Mouse (Mus musculus): ENCODE data around the gene Nt5dc1. TPM values are rescaled to one million over a fixed set of nuclear protein-coding genes. Genes with fewer than 3 reads are reported as not detected.

The Nt5dc1 gene
- polyA plus RNA-seq, 1 experiment from 2014 or later, result 5.8 TPM

DNA sequence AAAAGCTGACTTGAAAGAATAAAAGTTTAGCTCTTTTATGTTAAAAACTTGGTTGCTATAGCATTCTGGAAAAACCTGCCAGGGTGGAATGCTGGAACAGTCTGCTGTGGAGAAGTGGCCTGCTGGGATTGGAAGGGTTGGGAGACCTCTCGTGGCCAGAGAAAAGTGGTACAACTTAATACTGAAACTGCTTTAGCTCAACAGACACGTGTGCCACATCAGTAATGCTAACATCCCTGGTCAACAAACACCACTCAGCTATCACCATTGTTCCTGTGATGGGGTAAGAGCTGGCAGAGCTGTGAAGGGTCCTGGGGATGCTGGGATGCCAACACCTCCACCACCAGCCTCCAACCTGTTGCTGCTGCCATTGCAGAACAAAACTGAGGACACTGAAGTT, 90.0 kb downstream of the Nt5dc1 start:
- no peak overlapping the region for H3K27ac ChIP-seq (ENCODE audit: low read depth, low read length)
- no peaks in the 10 kb centered on the region for H3K27me3 ChIP-seq (ENCODE audit: control insufficient read depth, insufficient read depth, low read length)
- no peaks in the 10 kb centered on the region for H3K9me3 ChIP-seq (ENCODE audit: control insufficient read depth, low read length)
- H3K4me1 ChIP-seq (replicated peaks; ENCODE audit: control insufficient read depth, insufficient read depth, low read length), result no peaks in the 10 kb centered on the region
- DNase-seq (ENCODE audit: low spot score), result peak; percentile 68
- ATAC-seq (ENCODE audit: low FRiP score), result peak; percentile 78
- H3K9ac ChIP-seq (ENCODE audit: low read depth, low read length), result no peak overlapping the region
- no peaks in the 10 kb centered on the region for H3K36me3 ChIP-seq (ENCODE audit: control insufficient read depth, insufficient read depth, low read length)
- no peak overlapping the region for H3K4me3 ChIP-seq (ENCODE audit: low read depth, low read length)
- H3K4me2 ChIP-seq (replicated peaks; ENCODE audit: low read depth, low read length), result no peak overlapping the region
- 2% methylated on average over 2 of the region's 2 CpGs for WGBS

DNA sequence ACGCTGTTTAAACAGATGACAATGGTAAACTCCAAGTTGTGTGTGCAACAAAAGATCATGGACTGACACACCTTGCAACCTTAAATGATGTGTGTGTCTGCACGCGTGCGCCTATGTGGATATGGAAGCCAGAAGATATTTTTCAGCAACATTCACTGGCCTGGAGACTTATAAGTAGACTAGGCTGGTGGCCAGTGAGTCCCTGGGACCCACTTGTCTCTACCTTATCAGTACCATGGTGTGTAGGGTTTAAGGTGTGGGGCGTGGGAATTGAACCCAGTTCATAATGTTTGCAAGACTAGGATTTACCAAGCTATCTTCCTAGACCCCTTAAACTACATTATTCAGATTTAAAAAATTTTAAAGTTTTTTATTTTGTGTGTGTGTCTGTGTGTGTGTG, 91.2 kb downstream of the Nt5dc1 start:
- Histone ChIP-seq H3K9me3 (ENCODE audit: control insufficient read depth, low read length) (no peaks in the 10 kb centered on the region), H3K36me3 (ENCODE audit: control insufficient read depth, insufficient read depth, low read length) (no peaks in the 10 kb centered on the region), H3K4me2 (replicated peaks; ENCODE audit: low read depth, low read length) (no peak overlapping the region), H3K27me3 (ENCODE audit: control insufficient read depth, insufficient read depth, low read length) (no peaks in the 10 kb centered on the region), H3K4me3 (ENCODE audit: low read depth, low read length) (no peak overlapping the region), H3K27ac (ENCODE audit: low read depth, low read length) (no peak overlapping the region), H3K4me1 (replicated peaks; ENCODE audit: control insufficient read depth, insufficient read depth, low read length) (no peaks in the 10 kb centered on the region), H3K9ac (ENCODE audit: low read depth, low read length) (no peak overlapping the region)
- 62% methylated on average over 5 of the region's 5 CpGs for WGBS
- no peak for DNase-seq (ENCODE audit: low spot score)
- ATAC-seq (ENCODE audit: low FRiP score), result no peak

DNA sequence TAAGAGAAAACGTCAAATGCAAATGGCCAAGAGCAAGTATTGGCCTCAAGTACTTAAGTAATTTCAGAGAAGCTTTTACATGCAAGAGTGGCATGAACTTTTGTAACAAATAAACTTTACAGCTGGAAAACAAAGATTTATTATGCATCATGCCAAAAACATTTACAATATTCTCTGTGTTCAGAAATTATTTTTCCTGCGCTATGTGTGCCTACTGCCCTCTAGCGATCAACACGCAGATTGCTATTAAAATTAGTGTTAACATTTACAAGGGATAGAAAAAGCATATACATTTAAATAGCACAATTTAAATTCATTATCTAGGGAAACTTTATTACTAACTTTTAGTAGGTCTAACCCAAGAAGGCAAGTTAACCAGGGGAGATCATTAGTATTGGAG, 91.7 kb downstream of the Nt5dc1 start:
- H3K27me3 ChIP-seq (ENCODE audit: control insufficient read depth, insufficient read depth, low read length), result no peaks in the 10 kb centered on the region
- H3K27ac ChIP-seq (ENCODE audit: low read depth, low read length), result no peak overlapping the region
- H3K4me1 ChIP-seq (replicated peaks; ENCODE audit: control insufficient read depth, insufficient read depth, low read length), result no peaks in the 10 kb centered on the region
- H3K4me2 ChIP-seq (replicated peaks; ENCODE audit: low read depth, low read length), result no peak overlapping the region
- no peaks in the 10 kb centered on the region for H3K9me3 ChIP-seq (ENCODE audit: control insufficient read depth, low read length)
- 30% methylated on average over 4 of the region's 4 CpGs for WGBS
- ATAC-seq (ENCODE audit: low FRiP score) (no peak), DNase-seq (ENCODE audit: low spot score) (peak; percentile 44)
- H3K4me3 ChIP-seq (ENCODE audit: low read depth, low read length), result no peak overlapping the region
- H3K9ac ChIP-seq (ENCODE audit: low read depth, low read length), result no peak overlapping the region
- no peaks in the 10 kb centered on the region for H3K36me3 ChIP-seq (ENCODE audit: control insufficient read depth, insufficient read depth, low read length)

DNA sequence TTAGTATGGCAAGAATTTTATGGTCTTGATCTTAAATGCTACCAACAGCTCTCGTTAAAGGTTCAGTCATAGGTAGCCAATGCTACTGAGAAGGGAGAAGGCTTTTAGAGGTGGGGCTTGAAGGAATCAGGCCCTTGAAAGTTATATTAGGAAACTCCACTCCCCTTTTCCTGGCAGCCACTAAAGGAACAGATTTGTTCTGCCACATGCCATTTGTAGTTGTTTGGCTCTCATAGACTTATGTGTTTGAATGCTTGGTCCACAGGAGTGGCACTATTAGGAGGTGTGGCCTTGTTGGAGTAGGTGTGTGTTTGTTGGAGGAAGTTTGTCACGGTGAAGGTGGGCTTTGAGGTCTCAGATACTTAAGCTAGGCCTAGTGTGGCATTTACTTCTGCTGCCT, 97.5 kb downstream of the Nt5dc1 start:
- 0 out of 2 replicates have a peak, but pooled peaks cover 6% of the 10 kb centered on the region for H3K4me1 ChIP-seq (replicated peaks; ENCODE audit: control insufficient read depth, insufficient read depth, low read length)
- no peaks in the 10 kb centered on the region for H3K9me3 ChIP-seq (ENCODE audit: control insufficient read depth, low read length)
- no peaks in the 10 kb centered on the region for H3K36me3 ChIP-seq (ENCODE audit: control insufficient read depth, insufficient read depth, low read length)
- H3K9ac ChIP-seq (ENCODE audit: low read depth, low read length), result no peak overlapping the region
- H3K4me3 ChIP-seq (ENCODE audit: low read depth, low read length), result no peak overlapping the region
- no peaks in the 10 kb centered on the region for H3K27me3 ChIP-seq (ENCODE audit: control insufficient read depth, insufficient read depth, low read length)
- DNase-seq (ENCODE audit: low spot score) (no peak), ATAC-seq (ENCODE audit: low FRiP score) (no peak)
- H3K4me2 ChIP-seq (replicated peaks; ENCODE audit: low read depth, low read length), result no peak overlapping the region
- 93% methylated on average over 2 of the region's 2 CpGs for WGBS
- H3K27ac ChIP-seq (ENCODE audit: low read depth, low read length), result no peak overlapping the region

DNA sequence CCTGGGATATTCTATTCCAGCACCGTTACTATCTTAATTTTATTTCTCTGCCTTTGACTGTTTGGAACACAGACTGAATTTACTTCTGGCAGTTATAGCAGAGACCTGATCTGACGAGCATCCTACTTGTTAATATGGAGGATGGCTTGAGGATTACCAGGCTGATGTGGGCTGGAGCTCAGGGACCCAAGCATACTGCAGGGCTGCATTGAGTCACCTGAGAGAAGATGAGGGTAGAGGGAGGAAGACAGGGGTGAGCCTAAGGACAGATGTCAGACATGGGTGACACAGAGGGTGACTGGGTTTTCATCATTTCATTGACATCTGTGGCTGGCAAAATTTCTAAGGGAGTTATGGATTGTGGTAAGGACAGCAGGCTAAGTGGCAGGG, 101.1 kb downstream of the Nt5dc1 start:
- 0 out of 2 replicates have a peak, but pooled peaks cover 6% of the 10 kb centered on the region for H3K4me1 ChIP-seq (replicated peaks; ENCODE audit: control insufficient read depth, insufficient read depth, low read length)
- peak overlapping the region; percentile 25 for H3K4me2 ChIP-seq (replicated peaks; ENCODE audit: low read depth, low read length)
- DNase-seq (ENCODE audit: low spot score) (no peak), ATAC-seq (ENCODE audit: low FRiP score) (peak; percentile 72)
- no peaks in the 10 kb centered on the region for H3K27me3 ChIP-seq (ENCODE audit: control insufficient read depth, insufficient read depth, low read length)
- H3K4me3 ChIP-seq (ENCODE audit: low read depth, low read length), result no peak overlapping the region
- 15% methylated on average over 2 of the region's 2 CpGs for WGBS
- H3K27ac ChIP-seq (ENCODE audit: low read depth, low read length), result peak overlapping the region; percentile 89
- H3K9ac ChIP-seq (ENCODE audit: low read depth, low read length), result no peak overlapping the region
- no peaks in the 10 kb centered on the region for H3K9me3 ChIP-seq (ENCODE audit: control insufficient read depth, low read length)
- no peaks in the 10 kb centered on the region for H3K36me3 ChIP-seq (ENCODE audit: control insufficient read depth, insufficient read depth, low read length)

DNA sequence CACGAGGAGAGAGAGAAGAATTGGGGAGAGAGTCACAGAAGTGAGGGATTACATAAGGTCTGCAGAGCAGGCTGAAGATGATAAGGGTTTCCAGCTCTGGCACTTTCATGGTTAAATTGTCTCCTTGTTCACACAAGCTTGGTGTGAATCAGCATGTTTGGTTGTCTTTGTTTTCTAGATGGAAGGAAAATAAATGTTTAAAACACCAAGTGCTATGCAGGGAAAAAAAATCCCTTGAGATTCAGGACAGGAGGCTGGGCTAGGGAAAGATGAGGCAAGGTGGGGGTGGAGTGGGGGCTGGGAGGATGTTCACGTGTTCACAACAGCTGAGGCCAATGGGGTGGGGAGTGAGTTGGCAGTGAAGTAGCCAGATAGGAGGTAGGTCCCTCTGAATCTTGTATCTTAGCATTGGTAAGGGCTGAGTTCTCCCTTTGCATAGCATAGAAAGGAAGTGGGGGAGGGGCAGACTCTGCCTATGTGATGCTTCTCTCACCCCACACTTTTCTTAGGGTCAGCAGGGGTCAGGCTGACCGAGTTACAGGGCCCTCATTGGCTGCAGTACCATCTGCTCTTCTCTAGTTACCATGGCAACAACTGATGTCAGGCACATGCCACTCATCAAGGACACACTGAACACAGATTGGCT, 101.7 kb downstream of the Nt5dc1 start:
- Histone ChIP-seq H3K27me3 (ENCODE audit: control insufficient read depth, insufficient read depth, low read length) (no peaks in the 10 kb centered on the region), H3K27ac (ENCODE audit: low read depth, low read length) (peak overlapping the region; percentile 89), H3K9ac (ENCODE audit: low read depth, low read length) (peak overlapping the region; percentile 23; the same call in 1 of the 2 replicates), H3K4me1 (replicated peaks; ENCODE audit: control insufficient read depth, insufficient read depth, low read length) (0 out of 2 replicates have a peak, but pooled peaks cover 6% of the 10 kb centered on the region), H3K4me2 (replicated peaks; ENCODE audit: low read depth, low read length) (peak overlapping the region; percentile 25), H3K4me3 (ENCODE audit: low read depth, low read length) (0 out of 2 replicates have a peak overlapping the region, but pooled peaks have one; percentile 10), H3K9me3 (ENCODE audit: control insufficient read depth, low read length) (no peaks in the 10 kb centered on the region), H3K36me3 (ENCODE audit: control insufficient read depth, insufficient read depth, low read length) (no peaks in the 10 kb centered on the region)
- peak; percentile 97 for ATAC-seq (ENCODE audit: low FRiP score)
- peak; percentile 86 for DNase-seq (ENCODE audit: low spot score)
- 3% methylated on average over 3 of the region's 3 CpGs for WGBS

DNA sequence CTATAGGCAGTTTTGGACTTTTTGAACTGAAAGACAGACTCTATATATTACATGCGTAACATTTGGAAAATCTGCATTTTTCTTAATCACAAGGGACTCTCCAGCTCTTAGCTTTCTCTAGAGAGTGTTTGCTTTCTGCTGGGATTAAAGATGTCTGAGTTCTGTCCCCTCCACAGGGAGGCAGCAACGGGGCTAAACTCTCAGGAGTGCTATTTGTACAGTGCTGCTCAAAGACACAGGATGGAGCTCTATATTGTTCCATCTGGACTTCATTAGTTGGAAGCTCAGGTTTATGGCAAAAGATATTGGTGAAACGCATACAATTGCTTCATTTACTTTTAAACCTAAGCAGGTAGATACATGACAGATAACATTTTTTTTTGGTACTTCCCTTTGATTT, 105.8 kb downstream of the Nt5dc1 start:
- Histone ChIP-seq H3K27me3 (ENCODE audit: control insufficient read depth, insufficient read depth, low read length) (no peaks in the 10 kb centered on the region), H3K4me3 (ENCODE audit: low read depth, low read length) (no peak overlapping the region), H3K36me3 (ENCODE audit: control insufficient read depth, insufficient read depth, low read length) (no peaks in the 10 kb centered on the region), H3K4me2 (replicated peaks; ENCODE audit: low read depth, low read length) (no peak overlapping the region), H3K27ac (ENCODE audit: low read depth, low read length) (no peak overlapping the region), H3K9ac (ENCODE audit: low read depth, low read length) (no peak overlapping the region), H3K9me3 (ENCODE audit: control insufficient read depth, low read length) (no peaks in the 10 kb centered on the region), H3K4me1 (replicated peaks; ENCODE audit: control insufficient read depth, insufficient read depth, low read length) (0 out of 2 replicates have a peak, but pooled peaks cover 6% of the 10 kb centered on the region)
- DNase-seq (ENCODE audit: low spot score) (no peak), ATAC-seq (ENCODE audit: low FRiP score) (no peak)
- 62% methylated on average over 3 of the region's 3 CpGs for WGBS

DNA sequence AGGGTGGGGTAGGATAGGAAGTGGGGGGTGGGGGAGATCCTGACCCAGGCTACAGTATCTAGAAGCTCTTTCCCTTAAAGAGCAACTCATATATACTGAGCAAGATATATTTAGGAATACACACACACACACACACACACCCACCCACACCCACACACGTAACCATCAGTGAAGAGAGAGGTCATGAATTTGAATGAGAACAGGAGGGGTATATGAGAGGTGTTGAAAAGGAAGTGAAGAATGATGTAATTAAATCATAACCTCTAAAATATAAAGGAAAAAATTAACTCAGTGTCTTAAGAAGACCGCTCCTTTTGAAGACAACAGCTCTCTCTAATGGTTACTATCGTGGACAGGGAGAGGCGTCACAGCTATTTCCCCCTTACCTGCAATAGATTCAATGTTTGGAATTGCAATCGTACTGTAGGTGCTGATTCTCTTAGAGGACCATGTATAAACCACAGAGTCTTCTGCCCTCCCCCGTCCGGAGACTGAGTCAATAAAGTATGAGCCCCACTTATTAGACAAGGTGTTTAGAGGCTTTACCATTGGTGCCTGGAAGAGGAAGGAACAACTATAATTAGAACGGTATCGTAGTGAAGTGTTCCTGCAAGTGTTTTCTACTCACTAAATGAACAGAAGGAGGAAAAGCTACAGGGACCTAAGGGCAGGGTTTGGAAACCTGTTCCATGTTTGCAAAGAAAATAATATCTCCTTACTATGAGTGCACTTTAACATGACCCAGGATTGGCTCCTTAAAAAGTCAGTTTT, 108.3 kb downstream of the Nt5dc1 start:
- H3K4me1 ChIP-seq (replicated peaks; ENCODE audit: control insufficient read depth, insufficient read depth, low read length), result no peaks in the 10 kb centered on the region
- 93% methylated on average over 9 of the region's 9 CpGs for WGBS

DNA sequence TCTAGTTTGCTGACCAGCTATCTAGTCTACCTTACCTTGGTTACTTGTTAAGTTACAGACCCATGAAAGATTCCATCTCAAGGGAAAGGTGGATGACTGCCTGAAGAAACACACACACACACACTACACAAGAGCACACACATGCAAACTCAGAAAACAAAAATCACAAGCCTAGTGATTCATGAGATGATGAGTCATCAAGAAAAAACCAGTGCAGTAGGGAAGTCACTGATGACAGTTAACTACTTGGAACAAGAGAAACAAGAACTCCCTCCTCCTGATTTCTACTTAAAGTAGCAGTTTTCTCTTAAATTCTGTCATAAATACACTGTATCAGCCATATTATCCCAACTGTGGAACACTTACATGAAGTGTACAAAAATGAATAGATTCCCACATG, 111.3 kb downstream of the Nt5dc1 start:
- Histone ChIP-seq H3K4me2 (replicated peaks; ENCODE audit: low read depth, low read length) (no peak overlapping the region), H3K4me3 (ENCODE audit: low read depth, low read length) (no peak overlapping the region), H3K27ac (ENCODE audit: low read depth, low read length) (no peak overlapping the region), H3K9me3 (ENCODE audit: control insufficient read depth, low read length) (no peaks in the 10 kb centered on the region), H3K27me3 (ENCODE audit: control insufficient read depth, insufficient read depth, low read length) (no peaks in the 10 kb centered on the region), H3K9ac (ENCODE audit: low read depth, low read length) (no peak overlapping the region), H3K36me3 (ENCODE audit: control insufficient read depth, insufficient read depth, low read length) (no peaks in the 10 kb centered on the region), H3K4me1 (replicated peaks; ENCODE audit: control insufficient read depth, insufficient read depth, low read length) (no peaks in the 10 kb centered on the region)
- DNase-seq (ENCODE audit: low spot score) (no peak), ATAC-seq (ENCODE audit: low FRiP score) (no peak)

More for the DNA sequence above, 108.3 kb downstream of the Nt5dc1 start:
- no peak overlapping the region for H3K27ac ChIP-seq (ENCODE audit: low read depth, low read length)
- H3K4me2 ChIP-seq (replicated peaks; ENCODE audit: low read depth, low read length), result no peak overlapping the region
- H3K9ac ChIP-seq (ENCODE audit: low read depth, low read length), result no peak overlapping the region
- DNase-seq (ENCODE audit: low spot score), result no peak
- no peak for ATAC-seq (ENCODE audit: low FRiP score)
- H3K4me3 ChIP-seq (ENCODE audit: low read depth, low read length), result no peak overlapping the region
- no peaks in the 10 kb centered on the region for H3K36me3 ChIP-seq (ENCODE audit: control insufficient read depth, insufficient read depth, low read length)
- H3K27me3 ChIP-seq (ENCODE audit: control insufficient read depth, insufficient read depth, low read length), result no peaks in the 10 kb centered on the region
- H3K9me3 ChIP-seq (ENCODE audit: control insufficient read depth, low read length), result no peaks in the 10 kb centered on the region

Data from hindbrain, embryonic 11.5 days (tissue).